Mouse (Mus musculus) CH12.LX (cell line): ENCODE measurements around the gene G6pc. TPM values are rescaled to one million over a fixed set of nuclear protein-coding genes. Genes with fewer than 3 reads are reported as not detected.

Experiments used
- DNase-seq: peaks from one replicate; pipeline ENCODE4 v3.0.0-alpha.2; 2013; ENCODE audit errors: extremely low read depth
- H3K27ac ChIP-seq: 2 replicates; pipeline ENCODE4 v1.5.1; 2012; ENCODE audit warnings: low read depth, mild to moderate bottlenecking, control low read depth, moderate library complexity; ENCODE audit not compliant: insufficient read depth
- H3K27me3 ChIP-seq: replicated peaks from 2 replicates; pipeline ENCODE3; 2012; ENCODE audit warnings: inconsistent platforms
- H3K36me3 ChIP-seq, 2 experiments: replicated peaks in 1 of 2; 2 replicates each; pipeline versions ENCODE3 to v1.6.1; 2012; ENCODE audit warnings: inconsistent platforms in 1 of 2, low read length in 1 of 2, mild to moderate bottlenecking in 1 of 2, mixed read lengths in 1 of 2, moderate library complexity in 1 of 2; ENCODE audit not compliant: control insufficient read depth in 1 of 2, insufficient read depth in 1 of 2
- H3K4me1 ChIP-seq, 2 experiments: 2 replicates each; pipeline ENCODE4 v1.6.1; 2012; ENCODE audit warnings: inconsistent platforms in 1 of 2, moderate library complexity in 1 of 2; ENCODE audit not compliant: insufficient read depth in 2 of 2, control insufficient read depth in 1 of 2
- H3K4me2 ChIP-seq: 2 replicates; pipeline ENCODE4 v1.6.1; 2012; ENCODE audit warnings: low read depth, mild to moderate bottlenecking, control low read depth; ENCODE audit not compliant: poor library complexity, insufficient read depth, severe bottlenecking
- H3K4me3 ChIP-seq, 3 experiments: fragments of 150-350 bp in 1 of 3; sonication (generic) in 1 of 3; replicated peaks in 1 of 3; 2 replicates each; pipeline versions ENCODE3 to v1.5.1; 2011 to 2012; ENCODE audit warnings: low read depth in 2 of 3, low read length in 2 of 3, mild to moderate bottlenecking in 2 of 3, moderate library complexity in 2 of 3, control low read depth in 1 of 3, improper control_type of control experiment in 1 of 3, inconsistent platforms in 1 of 3, mixed read lengths in 1 of 3; ENCODE audit not compliant: poor library complexity in 1 of 3
- H3K79me2 ChIP-seq: replicated peaks from 2 replicates; pipeline ENCODE4 v1.6.1; 2012; ENCODE audit warnings: mild to moderate bottlenecking, moderate library complexity; ENCODE audit not compliant: control insufficient read depth, poor library complexity, insufficient read depth, severe bottlenecking; ENCODE audit errors: extremely low read depth
- H3K9ac ChIP-seq: 2 replicates; pipeline ENCODE4 v1.6.1; 2012; ENCODE audit warnings: low read depth, mild to moderate bottlenecking, control low read depth, moderate library complexity; ENCODE audit not compliant: insufficient read depth
- H3K9me3 ChIP-seq: replicated peaks from 2 replicates; pipeline ENCODE3; 2012; ENCODE audit warnings: low read length, inconsistent platforms, mixed read lengths
- CHD1 ChIP-seq: IDR thresholded peaks from 2 replicates; pipeline ENCODE4 v1.6.1; 2012; ENCODE audit warnings: low read depth, low read length, improper control_type of control experiment, inconsistent platforms
- E2F4 ChIP-seq: IDR thresholded peaks from 2 replicates; pipeline ENCODE4 v1.6.1; 2011; ENCODE audit warnings: low read depth, low read length, improper control_type of control experiment; ENCODE audit not compliant: insufficient replicate concordance
- ELF1 ChIP-seq: IDR thresholded peaks from 2 replicates; pipeline ENCODE4 v1.6.1; 2014; ENCODE audit warnings: low read depth, mild to moderate bottlenecking, inconsistent platforms, low read length, improper control_type of control experiment
- HCFC1 ChIP-seq: IDR thresholded peaks from 2 replicates; pipeline ENCODE4 v1.6.1; 2012; ENCODE audit warnings: low read depth, mild to moderate bottlenecking, inconsistent platforms, low read length, improper control_type of control experiment
- IRF4 ChIP-seq: IDR thresholded peaks from 2 replicates; pipeline ENCODE4 v1.6.1; 2014; ENCODE audit warnings: low read depth, mild to moderate bottlenecking, inconsistent platforms, low read length, improper control_type of control experiment
- JUND ChIP-seq: conservative IDR thresholded peaks from 2 replicates; pipeline ENCODE4 v1.6.1; 2011; ENCODE audit warnings: low read depth, low read length, improper control_type of control experiment
- KAT2A ChIP-seq: IDR thresholded peaks from 2 replicates; pipeline ENCODE4 v1.6.1; 2012; ENCODE audit warnings: low read length, improper control_type of control experiment, inconsistent platforms; ENCODE audit not compliant: insufficient replicate concordance
- MAFK ChIP-seq: IDR thresholded peaks from 2 replicates; pipeline ENCODE4 v1.6.1; 2011; ENCODE audit warnings: low read length, improper control_type of control experiment; ENCODE audit not compliant: insufficient replicate concordance
- MAX ChIP-seq: IDR thresholded peaks from 2 replicates; pipeline ENCODE4 v1.6.1; 2011; ENCODE audit warnings: low read length, improper control_type of control experiment
- MAZ ChIP-seq: IDR thresholded peaks from 2 replicates; pipeline ENCODE4 v1.6.1; 2012; ENCODE audit warnings: low read depth, mild to moderate bottlenecking, inconsistent platforms, low read length, improper control_type of control experiment, moderate library complexity
- MYC ChIP-seq: IDR thresholded peaks from 2 replicates; pipeline ENCODE4 v1.6.1; 2011; ENCODE audit warnings: low read depth, mild to moderate bottlenecking, improper control_type of control experiment, low read length
- NELFE ChIP-seq: IDR thresholded peaks from 2 replicates; pipeline ENCODE4 v1.6.1; 2011; ENCODE audit warnings: low read depth, low read length, improper control_type of control experiment
- NRF1 ChIP-seq: IDR thresholded peaks from 2 replicates; pipeline ENCODE4 v1.6.1; 2014; ENCODE audit warnings: low read depth, mild to moderate bottlenecking, inconsistent platforms, low read length, improper control_type of control experiment, moderate library complexity
- POLR2A ChIP-seq: IDR thresholded peaks from 2 replicates; pipeline ENCODE4 v1.6.1; 2011; ENCODE audit warnings: low read depth, mild to moderate bottlenecking, improper control_type of control experiment, low read length
- RCOR1 ChIP-seq: conservative IDR thresholded peaks from 2 replicates; pipeline ENCODE4 v1.6.1; 2012; ENCODE audit warnings: low read depth, mild to moderate bottlenecking, inconsistent platforms, low read length, improper control_type of control experiment
- SIN3A ChIP-seq: IDR thresholded peaks from 2 replicates; pipeline ENCODE4 v1.6.1; 2012; ENCODE audit warnings: low read length, improper control_type of control experiment, inconsistent platforms
- TBP ChIP-seq: conservative IDR thresholded peaks from 2 replicates; pipeline ENCODE4 v1.6.1; 2011; ENCODE audit warnings: low read depth, low read length, improper control_type of control experiment
- TCF12 ChIP-seq: IDR thresholded peaks from 2 replicates; pipeline ENCODE4 v1.6.1; 2014; ENCODE audit warnings: low read depth, mild to moderate bottlenecking, inconsistent platforms, low read length, improper control_type of control experiment
- USF1 ChIP-seq: IDR thresholded peaks from 2 replicates; pipeline ENCODE4 v1.6.1; 2014; ENCODE audit warnings: low read depth, mild to moderate bottlenecking, inconsistent platforms, low read length, improper control_type of control experiment
- ZMIZ1 ChIP-seq: IDR thresholded peaks from 2 replicates; pipeline ENCODE4 v1.6.1; 2012; ENCODE audit warnings: low read depth, mild to moderate bottlenecking, inconsistent platforms, low read length, improper control_type of control experiment
- ZNF384 ChIP-seq: IDR thresholded peaks from 2 replicates; pipeline ENCODE4 v1.6.1; 2012; ENCODE audit warnings: low read depth, low read length, improper control_type of control experiment, inconsistent platforms
- dilution Hi-C: fragments of 300-500 bp; cut with MboI; formaldehyde crosslinking; loops from 2 replicates; pipeline ENCODE4 v1.14.3; 2020; ENCODE audit warnings: low sequenced_read_pairs; ENCODE audit not compliant: extremely low pct_unique_long_range_greater_than_20kb, extremely low pct_ligation_motif_present
- in situ Hi-C: fragments of 300-500 bp; cut with MboI; formaldehyde crosslinking; loops from 3 replicates; pipeline ENCODE4 v1.14.3; 2019; ENCODE audit warnings: low sequenced_read_pairs, low pct_ligation_motif_present, low pct_unique_long_range_greater_than_20kb, mixed read lengths
- polyA plus RNA-seq: library from polyadenylated mRNA; unstranded; fragments of >175 nt; gene quantifications from 2 replicates; pipeline ENCODE4 v1.2.1, GENCODE M21; 2012; ENCODE audit warnings: low read depth; ENCODE audit not compliant: insufficient read length
- total RNA-seq, 2 experiments: library from RNA; depleted of rRNA; stranded (reverse); fragments of 300-350 nt in 1 of 2; fragments of >200 nt in 1 of 2; gene quantifications; 2 replicates each; pipeline ENCODE4 v1.2.3; 2012 to 2014

G6pc gene
- total and polyA plus RNA-seq, 3 experiments, result 0.08 TPM; not detected in 2

DNA sequence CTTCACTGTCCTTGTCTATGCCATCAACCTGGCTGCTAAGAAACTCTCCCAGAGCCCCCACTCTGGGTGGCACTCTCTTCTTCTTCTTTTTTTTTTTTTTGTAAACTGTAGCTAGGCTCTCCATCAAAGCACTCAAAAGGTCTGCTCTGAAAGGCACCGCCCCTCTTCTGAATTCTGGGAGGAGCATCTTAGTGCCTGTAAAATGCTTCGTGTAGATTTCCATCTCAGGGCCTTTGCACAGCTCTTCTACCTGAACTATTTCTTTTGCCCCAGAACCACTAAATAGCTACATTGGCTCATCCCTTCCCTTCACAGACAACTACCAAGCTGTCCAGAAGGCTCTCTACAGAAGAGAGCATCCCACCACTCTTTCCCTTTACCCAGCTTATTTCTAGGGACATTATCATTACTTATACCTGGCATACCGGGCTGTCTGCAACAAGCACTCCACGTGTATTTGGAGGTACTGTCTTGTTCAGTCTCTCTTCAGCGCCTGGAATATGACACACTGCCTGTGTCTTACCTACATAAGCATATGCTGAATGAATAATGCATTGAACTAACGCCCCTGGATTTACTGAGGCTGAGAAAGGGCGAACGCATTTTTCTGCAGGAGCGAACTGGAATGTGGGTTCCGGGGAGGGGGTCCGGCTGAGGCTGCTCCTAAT is 49.2 kb downstream of the G6pc start:
- Histone ChIP-seq H3K9ac (peak overlapping the region; percentile 65), H3K79me2 (peaks cover 12% of the 10 kb centered on the region), H3K4me2 (peak overlapping the region; percentile 90), H3K9me3 (no peaks in the 10 kb centered on the region), H3K36me3 (peaks cover 19 to 31% of the 10 kb centered on the region in 2 experiments), H3K27me3 (no peaks in the 10 kb centered on the region), H3K27ac (peak overlapping the region; percentile 44), H3K4me3 (peak overlapping the region; percentile 76 to 94 (median 78)), H3K4me1 (peaks cover 0 to 23% of the 10 kb centered on the region in 2 experiments; a peak in 2 of 4 replicates)
- dilution Hi-C loops (no loop called here), in situ Hi-C loops (no loop called here)
- DNase-seq, result peak; percentile 85
- peak; percentile 39; the same call in 1 of the 2 replicates for TF ChIP-seq NRF1
- peak; percentile 63 for TF ChIP-seq NELFE
- TF ChIP-seq CHD1, result 0 out of 2 replicates have a peak, but pooled peaks have one; percentile 16
- TF ChIP-seq TCF12, result 0 out of 2 replicates have a peak, but pooled peaks have one; percentile 27
- TF ChIP-seq KAT2A, result 0 out of 2 replicates have a peak, but pooled peaks have one; percentile 40
- peak; percentile 77; the same call in 1 of the 2 replicates for TF ChIP-seq MAX
- TF ChIP-seq MAFK, result no peak
- 0 out of 2 replicates have a peak, but pooled peaks have one; percentile 23 for TF ChIP-seq MAZ
- TF ChIP-seq JUND, result no peak
- TF ChIP-seq RCOR1, result 0 out of 2 replicates have a peak, but pooled peaks have one; percentile 22
- no peak for TF ChIP-seq USF1
- TF ChIP-seq IRF4, result 0 out of 2 replicates have a peak, but pooled peaks have one; percentile 11
- peak; percentile 84 for TF ChIP-seq ZNF384
- TF ChIP-seq E2F4, result no peak
- TF ChIP-seq POLR2A, result peak; percentile 30; the same call in 1 of the 2 replicates
- TF ChIP-seq ZMIZ1, result peak; percentile 33; the same call in 1 of the 2 replicates
- TF ChIP-seq ELF1, result no peak
- 0 out of 2 replicates have a peak, but pooled peaks have one; percentile 62 for TF ChIP-seq MYC
- TF ChIP-seq HCFC1, result peak; percentile 41
- peak; percentile 36; the same call in 1 of the 2 replicates for TF ChIP-seq TBP
- peak; percentile 74 for TF ChIP-seq SIN3A
